Comparison of ENCODE assay signal across 20 mouse cellular contexts in genomic region chr14:20174696-20175095, GRCm38 (mm10).
"Had no signal": no experiment of that assay in that cellular context is flagged by ENCODE, and none has a peak within 500 bp of the region (broad histone marks: within the 10 kb centered on the region; RNA-seq: fewer than 3 reads in every experiment).

No protein-coding gene starts in this region.

- H3K9me3 ChIP-seq: intestine, embryonic 15.5 days; kidney, embryonic 15.5 days; limb, embryonic 12.5 days; limb, embryonic 15.5 days; neural tube, embryonic 12.5 days; neural tube, embryonic 15.5 days had no signal

- ATAC-seq: intestine, embryonic 15.5 days had no signal

- H3K4me2 ChIP-seq: intestine, embryonic 15.5 days; kidney, embryonic 15.5 days; limb, embryonic 12.5 days; limb, embryonic 15.5 days; lung, embryonic 14.5 days; midbrain, embryonic 11.5 days; neural tube, embryonic 12.5 days; neural tube, embryonic 15.5 days had no signal

- H3K36me3 ChIP-seq: intestine, embryonic 15.5 days; kidney, embryonic 15.5 days; limb, embryonic 12.5 days; limb, embryonic 15.5 days; neural tube, embryonic 12.5 days; neural tube, embryonic 15.5 days had no signal

- H3K9ac ChIP-seq: intestine, embryonic 15.5 days; kidney, embryonic 15.5 days; limb, embryonic 12.5 days; limb, embryonic 15.5 days; lung, embryonic 14.5 days; neural tube, embryonic 12.5 days; neural tube, embryonic 15.5 days had no signal

- DNase-seq: kidney, adult 11 months; kidney, adult 8-10 months; kidney, postnatal 10 days; kidney, postnatal 36 days; layer of hippocampus, postnatal 36 days; lung, embryonic 14.5 days; midbrain, embryonic 14.5 days; right cerebral cortex, adult 18-20 months; right cerebral cortex, postnatal 14 days; right cerebral cortex, postnatal 4 days; thymus, adult 18-20 months had no signal

- H3K27ac ChIP-seq: intestine, embryonic 15.5 days; kidney, embryonic 15.5 days; left cerebral cortex, adult 2 months; limb, embryonic 12.5 days; limb, embryonic 15.5 days; macrophage; neural tube, embryonic 12.5 days; neural tube, embryonic 15.5 days had no signal

- H3K4me1 ChIP-seq: neural tube, embryonic 15.5 days had no signal

- H3K27me3 ChIP-seq: intestine, embryonic 15.5 days; kidney, embryonic 15.5 days; limb, embryonic 12.5 days; limb, embryonic 15.5 days; neural tube, embryonic 12.5 days; neural tube, embryonic 15.5 days had no signal

- H3K4me3 ChIP-seq: intestine, embryonic 15.5 days; kidney, embryonic 15.5 days; left cerebral cortex, adult 2 months; limb, embryonic 12.5 days; limb, embryonic 15.5 days; neural tube, embryonic 12.5 days; neural tube, embryonic 15.5 days had no signal
